Mouse (Mus musculus) R1 (cell line): ENCODE data around the gene Myo18b.

Experiments
- DNase-seq: peaks from one replicate; pipeline ENCODE4 v3.0.0-alpha.2; 2018; ENCODE audit warnings: low read depth, low spot score

Myo18b gene

DNA sequence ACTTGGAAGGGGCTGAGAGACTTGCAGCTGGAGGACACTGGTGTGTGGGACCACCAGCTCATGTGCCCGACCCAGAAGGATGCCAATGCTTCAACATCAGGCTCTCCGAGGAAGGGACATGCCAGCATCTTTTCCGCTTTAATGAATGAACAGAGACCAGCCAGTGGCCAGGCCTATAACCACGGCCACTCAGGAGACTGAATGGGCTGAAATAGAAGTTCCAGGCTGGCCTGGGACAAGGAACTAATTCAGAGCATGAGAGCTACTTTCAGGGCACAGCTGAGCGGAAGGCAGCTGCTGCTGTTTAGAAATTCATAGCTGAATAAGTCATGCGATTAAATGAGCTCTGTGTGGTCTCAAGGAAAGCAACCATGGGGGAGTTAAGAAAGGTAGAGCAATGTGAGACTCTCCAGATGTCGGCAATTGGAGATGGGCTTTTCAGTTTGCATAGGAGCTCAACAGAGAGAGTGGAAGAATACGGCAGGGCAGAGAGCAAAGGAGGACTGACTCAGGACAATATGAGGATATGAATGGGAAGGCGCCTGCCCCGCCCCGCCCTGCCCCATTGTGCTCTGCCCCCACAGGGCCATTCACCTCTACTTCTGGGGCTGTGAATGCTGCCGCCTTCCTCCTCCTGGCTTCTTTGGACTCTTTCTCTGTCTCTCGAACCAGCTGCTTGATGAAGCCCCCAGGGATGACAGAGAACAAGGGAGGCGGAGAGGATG, 18.6 kb downstream of the Myo18b start:
- no peak for DNase-seq

DNA sequence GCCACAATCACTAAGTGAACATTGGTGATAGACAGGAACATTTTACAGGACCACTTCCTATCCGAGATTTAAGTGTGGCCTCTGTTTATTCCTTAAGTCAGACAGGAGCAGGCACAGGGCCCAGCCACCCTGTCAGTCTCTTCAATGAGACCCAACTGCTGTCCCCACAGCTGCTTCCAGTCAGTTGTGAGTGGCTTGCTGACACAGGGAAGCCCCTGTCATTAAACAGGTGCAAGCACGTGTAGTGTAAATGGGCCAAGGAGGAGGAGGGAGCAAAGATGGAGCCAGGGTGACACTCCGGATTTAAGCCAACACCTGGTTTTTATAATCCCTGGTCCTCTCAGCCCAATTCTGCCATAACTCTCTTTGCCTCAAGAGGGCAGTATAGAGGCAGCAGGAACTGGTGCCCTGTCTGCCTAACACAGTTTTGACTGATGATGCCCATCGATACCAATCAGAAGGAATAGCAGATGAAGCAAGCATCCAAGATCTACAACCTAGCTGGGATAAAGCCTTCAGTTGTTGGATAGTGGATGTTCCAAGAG, 19.2 kb downstream of the Myo18b start:
- peak; percentile 46 for DNase-seq

DNA sequence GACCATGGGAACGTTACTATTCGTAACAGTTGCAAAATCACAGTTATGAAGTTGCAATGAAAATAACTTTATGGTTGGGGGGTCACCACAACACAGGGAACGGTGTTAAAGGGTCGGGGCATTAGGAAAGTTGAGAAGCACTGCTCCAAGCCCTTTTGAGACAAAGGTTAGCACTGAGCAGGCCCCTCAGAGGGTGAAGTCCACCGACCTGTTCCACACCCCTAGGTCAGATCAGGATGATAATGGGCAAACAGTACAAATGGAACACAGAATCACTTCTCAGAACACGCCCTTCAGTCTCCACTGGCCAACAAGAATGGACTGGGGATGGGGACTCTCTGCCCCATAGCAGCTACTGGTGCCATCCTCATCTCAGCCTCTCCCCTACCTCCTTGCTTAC, 23.2 kb downstream of the Myo18b start:
- no peak for DNase-seq

DNA sequence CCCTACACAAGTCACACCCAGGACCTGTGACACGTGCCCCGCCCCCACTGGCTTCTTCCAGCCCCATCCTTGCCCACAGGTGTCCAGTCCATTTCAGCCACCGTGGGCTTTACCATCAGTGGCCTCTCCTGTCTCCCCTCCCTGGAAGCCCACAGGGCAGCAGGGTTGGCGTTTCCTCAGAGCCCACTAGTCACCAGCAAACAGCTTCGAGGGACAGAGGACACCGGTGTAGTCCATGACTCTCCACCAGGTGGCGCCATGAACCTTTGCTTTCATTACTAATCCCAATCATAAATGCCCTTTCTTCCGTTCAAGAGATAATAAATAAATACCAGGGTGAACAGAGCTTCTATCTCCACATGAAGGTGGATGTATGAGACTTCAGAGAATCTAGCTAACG, 25.4 kb downstream of the Myo18b start:
- DNase-seq = peak; percentile 36

DNA sequence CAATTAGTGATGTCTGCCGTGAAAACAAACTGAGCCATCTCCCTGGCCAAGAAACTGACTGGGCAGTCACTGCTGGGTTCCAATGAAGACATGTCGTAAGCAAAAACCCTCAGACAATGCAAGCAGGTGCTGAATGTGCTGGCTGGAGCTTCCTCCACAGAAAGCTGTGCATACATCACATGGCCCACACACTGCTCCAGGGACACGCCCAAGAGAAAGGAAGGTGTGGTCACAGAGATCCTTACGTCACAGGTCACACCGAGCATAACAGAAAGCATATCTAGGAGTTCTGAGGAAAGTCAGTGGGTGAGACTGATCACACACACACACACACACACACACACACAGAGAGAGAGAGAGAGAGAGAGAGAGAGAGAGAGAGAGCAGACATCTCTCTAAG, 27.5 kb downstream of the Myo18b start:
- no peak for DNase-seq

DNA sequence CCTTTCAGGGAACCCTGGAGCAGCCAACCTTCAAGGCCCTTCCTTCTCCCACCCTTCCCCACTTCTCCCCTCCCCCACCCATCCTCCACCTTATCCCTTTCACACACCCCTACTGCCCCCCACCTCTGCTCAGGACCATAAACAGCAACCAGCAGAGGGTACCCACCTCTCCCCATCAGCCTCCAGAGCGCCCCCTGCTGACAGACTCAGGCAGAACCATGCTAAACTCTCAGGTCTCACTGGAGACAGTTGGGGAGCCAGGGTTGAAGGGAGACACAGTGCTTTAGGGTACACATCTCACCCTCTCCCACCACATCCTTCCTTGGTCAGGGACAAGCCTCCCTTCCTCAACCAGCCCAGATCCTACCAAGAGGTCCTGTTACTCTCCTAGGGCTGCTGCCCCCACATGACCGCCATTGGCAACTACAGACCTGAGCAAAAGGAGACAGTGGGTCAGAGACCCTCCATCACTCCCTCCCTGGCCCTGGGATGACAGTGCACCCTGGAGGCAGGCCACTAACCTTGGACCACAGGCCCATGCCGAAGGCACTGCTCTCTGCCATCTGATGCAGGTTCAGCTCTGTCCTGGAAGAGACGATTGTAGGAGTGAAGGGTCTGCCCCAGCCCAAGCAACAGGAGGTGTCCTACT, 31.3 kb downstream of the Myo18b start:
- peak; percentile 47 for DNase-seq

DNA sequence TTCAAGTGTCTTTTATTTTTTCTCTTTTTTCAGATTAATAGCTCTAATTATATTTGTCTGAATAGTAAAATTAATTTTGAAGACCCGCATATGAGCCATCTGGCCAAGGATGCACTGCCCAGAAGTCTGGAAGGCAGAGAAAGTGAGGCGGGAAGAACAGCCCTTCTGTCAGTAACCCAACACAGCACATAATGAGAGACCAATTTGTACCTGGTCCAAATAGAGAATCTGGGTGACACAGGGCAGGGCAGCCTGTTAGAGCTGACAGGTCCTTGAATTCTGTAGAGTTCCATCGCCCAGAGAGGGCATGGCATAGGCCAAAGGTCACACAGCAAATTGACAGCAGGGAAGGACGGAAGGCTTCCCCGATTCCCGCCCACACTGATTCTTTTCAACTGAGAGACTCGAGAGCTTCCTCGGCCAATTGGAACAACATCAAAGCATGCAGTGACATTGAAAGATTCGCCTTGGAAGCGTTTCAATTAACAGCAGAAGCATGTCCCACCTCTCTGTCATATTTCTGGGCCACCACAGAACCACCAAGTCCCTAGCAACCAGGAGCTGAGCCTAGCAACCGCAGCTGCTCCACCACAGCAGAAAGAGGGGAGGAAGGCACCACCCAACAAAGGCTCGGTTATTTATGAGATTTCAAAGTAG, 36.7 kb downstream of the Myo18b start:
- DNase-seq = peak; percentile 21

DNA sequence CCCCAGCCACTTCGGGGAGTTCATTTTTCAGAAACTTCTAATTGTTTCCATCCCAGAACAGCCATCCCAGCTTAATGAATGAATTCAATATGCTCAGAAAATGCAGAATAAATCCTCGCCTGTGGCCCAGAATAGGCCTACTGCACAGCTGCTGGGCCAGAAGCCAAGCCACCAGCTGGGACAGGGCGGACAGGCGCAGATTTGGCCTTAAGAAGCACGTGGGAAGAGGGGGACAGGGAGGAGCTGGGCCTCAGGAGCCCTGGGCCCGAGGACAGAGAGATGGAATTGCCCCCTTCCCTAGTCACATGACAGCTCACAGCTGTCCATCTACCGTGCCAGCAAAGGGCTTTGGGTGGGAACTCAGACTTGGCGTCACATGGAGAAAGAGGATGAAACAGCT, 43.0 kb downstream of the Myo18b start:
- DNase-seq = no peak

DNA sequence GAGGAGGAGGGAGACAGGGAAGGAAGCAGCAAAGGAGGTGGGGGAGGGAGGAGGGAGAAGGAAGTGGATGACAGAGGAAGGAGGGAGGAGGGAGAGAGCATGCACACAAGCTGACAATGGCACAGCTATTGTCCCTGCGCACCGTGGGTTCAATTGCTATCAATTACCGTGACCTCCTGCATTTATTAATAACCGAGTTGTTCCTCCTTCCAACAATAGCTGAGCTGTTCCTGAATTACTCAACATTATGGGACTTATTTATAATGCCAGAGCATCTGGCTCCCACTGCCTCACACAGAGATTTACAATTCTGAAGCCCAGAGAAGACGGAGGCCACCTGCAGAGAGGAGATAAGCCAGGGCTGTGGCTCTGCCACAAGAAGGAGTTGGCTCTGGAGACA, 44.8 kb downstream of the Myo18b start:
- no peak for DNase-seq

DNA sequence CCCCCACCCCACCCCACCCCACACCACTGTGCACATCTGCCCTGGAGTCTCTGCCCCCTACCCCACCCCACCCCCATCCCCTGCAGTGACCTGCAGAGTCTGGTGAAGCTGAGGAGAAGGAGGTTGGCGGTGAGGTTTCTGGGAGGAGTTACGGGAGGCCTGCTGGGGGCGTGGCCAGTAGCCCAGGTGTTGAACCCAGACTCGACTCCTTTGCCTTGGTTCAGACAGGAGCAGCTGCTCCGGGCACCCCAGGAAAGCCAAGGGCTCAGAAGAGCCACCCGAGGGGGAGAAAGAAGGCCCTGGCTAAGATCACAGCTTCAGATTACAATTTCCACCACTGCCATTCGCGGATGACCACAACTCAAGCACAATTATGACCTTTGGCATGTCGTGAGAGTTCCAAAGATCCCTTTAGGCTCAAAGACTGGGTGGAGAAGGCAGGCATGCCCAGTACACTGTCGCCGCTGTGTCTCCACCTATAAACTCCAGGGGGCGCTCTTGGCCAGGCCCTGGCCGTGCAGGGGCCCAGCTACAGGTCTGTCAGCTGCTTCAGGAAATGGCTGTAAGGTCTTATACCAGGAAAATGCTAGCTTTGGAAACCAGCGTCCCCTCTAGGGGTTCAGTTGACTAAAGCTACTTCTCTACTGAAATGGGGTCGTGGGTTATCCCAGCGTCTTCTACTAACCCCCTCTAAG, 47.4 kb downstream of the Myo18b start:
- DNase-seq = peak; percentile 86

DNA sequence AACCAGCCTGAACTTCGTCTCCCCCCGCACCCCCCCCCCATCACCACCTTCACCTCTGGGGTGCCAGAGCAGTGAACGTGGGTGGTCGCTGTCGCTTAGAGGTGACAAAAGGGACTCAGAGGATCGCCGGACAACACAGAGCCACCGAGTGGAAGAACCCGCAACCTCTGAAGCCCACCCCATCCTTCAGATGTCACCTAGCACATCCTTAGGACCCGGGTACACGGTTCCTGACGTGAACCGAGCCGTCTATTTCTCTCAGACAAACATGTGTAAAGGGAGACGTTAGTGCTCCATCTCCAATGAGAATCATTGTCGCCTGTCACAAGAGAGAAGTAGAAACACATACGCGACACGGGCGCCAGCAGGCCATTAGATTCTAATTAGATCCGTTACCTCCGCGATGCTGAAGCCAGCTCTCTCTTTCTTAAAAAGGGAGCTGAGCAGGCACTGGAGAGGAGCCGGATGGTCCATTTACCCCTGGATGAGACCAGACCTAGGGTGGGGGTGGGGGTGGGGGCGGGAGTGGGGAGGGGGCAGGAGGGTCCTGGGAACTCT, 48.1 kb downstream of the Myo18b start:
- DNase-seq = no peak

DNA sequence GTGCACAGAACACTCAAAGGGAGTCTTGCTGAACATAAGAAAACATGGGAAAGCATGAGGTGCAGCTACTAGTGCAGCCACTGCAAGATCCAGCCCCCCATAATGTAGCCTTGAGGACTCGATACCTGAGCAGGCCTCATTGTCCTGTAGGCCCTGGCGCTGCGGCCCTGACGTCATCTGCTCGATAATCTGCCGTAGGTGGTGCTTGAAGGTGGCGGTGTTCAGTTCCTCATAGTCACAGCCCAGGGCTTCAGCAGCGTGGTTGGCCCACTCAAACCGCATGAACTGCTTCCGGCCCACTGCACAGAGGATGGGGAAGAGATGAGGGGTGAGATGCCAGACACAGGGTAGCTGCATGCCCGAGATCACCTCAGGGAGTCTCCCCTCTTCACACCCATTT, 50.0 kb downstream of the Myo18b start:
- no peak for DNase-seq

DNA sequence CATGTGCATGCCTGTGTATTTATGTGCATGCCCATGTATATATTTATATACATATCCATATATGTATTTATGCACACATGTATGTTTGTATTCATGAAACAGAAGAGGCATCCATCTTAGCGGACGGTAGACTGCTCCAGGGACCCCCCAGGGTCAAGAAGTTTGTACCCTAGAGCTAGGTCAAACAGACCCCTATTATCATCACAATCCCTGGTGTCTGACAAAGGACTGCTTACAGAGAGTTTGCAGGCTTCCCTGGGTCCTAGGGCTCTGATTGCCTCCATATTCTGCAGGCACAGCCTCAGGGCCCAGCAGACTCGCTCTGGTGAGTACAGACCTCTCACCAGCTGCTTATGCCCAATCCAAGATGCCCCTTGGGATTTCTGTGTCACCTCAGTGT, 51.7 kb downstream of the Myo18b start:
- no peak for DNase-seq

DNA sequence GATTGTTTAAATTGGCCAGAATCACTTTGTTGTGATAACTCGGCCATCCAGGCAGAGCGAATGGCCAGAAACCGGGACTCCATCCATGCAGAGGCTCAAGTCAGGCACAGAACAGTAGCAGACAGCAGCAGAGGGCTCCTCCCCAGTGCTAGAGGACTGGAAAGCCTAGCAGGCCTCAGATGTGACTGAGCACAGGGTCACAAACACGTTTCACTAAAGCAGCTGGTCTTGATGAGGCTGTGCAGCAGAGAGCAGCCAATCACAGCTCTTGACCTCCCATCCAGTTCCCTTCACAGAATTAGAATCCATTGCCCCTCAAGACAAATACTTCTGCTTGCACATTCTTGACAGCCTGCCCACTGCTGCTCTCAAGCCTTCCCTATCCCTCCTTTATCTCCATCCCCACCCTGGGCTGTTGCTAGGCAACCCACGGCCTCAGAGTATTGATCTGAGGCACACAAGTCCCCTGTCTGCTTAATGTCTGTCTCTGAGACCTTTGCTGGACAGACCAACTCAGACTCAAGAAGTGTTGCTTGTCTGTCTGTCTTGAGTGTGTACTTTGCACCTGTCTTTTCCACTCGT, 52.4 kb downstream of the Myo18b start:
- peak; percentile 63 for DNase-seq

DNA sequence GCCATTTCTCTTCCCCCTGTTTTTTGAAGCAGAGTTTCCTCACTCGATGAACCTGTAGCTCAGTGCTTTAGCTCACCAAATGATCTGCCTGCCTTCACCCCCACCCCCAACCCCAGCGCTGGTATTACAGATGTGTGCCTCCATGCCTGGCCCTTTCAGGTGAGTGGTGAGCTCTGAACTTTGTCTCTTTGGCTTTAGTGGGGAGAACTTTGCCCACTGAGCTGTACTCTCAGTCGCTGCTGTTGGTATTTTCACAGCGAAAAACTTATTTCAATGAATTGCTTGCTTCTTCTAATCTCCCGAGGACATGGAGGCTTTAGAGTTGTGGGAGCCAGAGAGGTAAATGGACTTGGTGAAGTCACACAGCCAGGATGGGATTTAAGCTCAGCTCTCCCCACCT, 53.5 kb downstream of the Myo18b start:
- DNase-seq = no peak

DNA sequence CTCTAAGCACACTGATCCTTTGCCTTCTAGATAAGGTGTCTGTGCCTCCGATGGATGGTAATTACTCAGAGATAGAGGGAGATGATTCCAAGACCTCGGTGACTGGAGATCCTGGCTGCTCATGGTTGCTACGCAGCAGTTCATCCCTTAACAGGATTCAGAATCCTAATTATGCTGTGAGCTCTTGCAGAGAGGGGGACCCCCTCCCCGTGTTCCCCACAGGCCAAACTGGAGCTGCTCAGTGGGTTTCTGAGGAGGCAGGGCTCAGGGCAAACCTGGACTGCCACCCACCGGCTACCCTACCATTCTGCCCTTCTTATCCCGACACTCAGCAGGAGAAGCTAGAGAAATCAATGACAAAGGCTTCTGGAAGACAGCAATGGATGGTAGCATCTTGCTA, 54.3 kb downstream of the Myo18b start:
- no peak for DNase-seq

DNA sequence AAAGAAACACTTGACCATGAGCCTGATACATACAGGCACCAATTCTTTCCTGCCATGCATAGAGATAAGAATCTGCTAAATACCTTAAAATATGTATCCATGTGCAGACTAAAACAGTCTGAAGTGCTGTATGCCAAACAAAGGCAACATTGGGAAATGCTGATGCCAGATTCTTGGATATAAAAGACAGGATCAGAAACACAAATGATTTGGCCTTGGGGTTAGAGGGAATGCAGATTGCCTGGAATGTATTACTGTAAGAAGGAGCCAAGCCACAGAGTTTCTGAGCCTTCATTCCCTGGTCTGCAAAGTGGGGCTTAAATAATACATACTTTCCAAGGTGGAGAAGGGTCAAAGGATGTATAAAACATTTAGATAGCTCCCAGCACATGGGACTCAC, 61.3 kb downstream of the Myo18b start:
- no peak for DNase-seq

DNA sequence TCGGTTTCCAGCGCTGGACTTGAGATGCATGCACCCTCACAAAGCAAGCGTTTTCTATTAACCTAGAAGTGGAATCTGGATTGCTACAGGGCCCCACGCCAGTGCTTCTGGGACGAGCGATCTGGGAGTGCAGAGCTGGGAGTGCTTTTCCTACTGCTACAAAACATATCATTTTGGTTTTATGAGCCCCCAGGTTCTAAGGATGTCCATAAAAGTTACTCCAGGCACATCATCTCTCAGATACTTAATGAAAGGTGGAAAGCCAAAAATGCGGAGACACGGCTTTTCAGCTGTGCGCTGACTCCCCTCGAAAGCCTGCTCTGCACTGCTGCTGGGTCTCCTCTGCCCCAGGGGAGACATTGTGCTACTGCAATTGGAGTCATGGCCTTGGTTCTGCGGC, 62.3 kb downstream of the Myo18b start:
- no peak for DNase-seq

DNA sequence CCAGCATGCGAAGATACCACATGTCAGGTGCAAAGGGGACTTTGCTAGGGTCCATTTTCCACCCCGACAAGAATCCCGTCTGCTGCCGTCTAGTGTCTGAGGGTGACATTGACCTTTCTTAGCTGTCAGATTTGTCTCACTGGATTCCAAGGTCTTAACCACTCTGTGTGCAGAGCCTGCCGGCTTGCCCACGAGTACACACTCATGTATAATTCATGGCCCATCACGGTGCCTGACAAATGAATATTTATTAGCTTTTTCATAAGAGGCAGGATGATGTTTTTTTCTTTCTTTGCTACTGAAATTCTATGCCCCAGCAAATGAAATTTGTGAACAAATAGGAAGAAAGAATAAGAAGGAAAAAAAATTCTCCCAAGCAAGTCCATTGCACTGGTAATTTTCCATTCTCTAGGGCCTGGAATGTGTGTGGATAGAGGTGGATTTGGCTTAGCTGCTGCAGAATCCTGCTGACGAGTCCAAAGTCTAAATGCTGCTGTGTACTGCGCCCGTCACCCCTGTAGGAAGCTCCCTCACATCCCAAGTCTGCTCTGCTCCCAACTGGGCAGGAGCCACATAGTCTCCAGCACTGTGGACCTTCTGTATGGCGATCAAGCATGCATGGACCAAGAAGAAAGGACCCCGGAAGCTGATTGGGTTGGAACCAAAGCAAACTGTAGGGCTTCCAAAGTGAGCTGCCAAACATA, 70.9 kb downstream of the Myo18b start:
- DNase-seq = peak; percentile 37

DNA sequence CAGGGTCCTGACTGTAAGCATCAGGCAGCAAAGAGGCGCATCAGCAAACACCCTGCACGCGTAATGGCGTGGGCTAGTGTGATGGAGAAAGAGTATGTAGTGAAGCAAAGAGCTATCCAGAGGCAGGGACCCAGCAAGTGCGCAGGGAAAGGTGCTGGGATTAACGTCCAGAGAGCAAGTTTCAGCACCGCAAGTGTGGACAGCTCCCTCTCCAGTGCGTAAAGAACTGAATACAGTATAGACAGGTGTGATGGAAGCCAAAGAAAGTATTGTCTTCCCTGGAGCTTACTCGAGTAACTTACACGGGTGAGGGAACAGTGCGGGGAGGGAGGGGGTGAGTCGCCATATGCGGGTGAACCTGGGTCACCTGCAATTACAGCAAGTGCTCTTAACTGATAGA, 71.8 kb downstream of the Myo18b start:
- DNase-seq = peak; percentile 73

DNA sequence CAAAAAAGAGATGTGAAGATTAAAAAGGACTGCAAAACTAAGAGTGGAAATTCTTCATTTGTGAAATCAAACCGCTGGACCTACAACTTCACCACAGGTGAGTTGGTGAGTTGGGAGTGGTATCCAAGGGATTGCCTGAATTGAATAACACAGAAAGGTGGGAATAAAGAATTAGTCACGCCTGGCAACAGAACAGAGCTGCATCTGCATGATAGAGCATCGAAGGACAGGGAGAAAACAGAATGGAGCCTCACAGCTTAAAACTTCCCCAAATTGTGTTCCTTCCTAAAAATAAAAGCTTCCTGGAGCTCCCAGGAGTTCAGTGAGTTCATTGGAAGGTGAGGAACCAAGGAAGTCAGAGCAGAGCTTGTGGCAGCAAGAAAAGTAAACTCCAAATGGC, 73.7 kb downstream of the Myo18b start:
- peak; percentile 89 for DNase-seq
